Mouse (Mus musculus) heart, adult 2 months (tissue): ENCODE measurements at regions not wholly inside any gene's neighbourhood (a gene's known extent, or its start where the extent isn't known, plus 50 kb on each side); places are given as distances from the start of the nearest gene placed in this dataset.

Experiments
- DNase-seq, 2 experiments: peaks; one replicate each; pipeline ENCODE4 v3.0.0; 2021
- H3K27ac ChIP-seq: fragments of 200-600 bp; 2 replicates; pipeline ENCODE4 v1.8.1; 2022
- H3K27me3 ChIP-seq: fragments of 200-500 bp; 2 replicates; pipeline ENCODE4 v1.6.1; 2012; ENCODE audit warnings: mild to moderate bottlenecking, low read length, inconsistent platforms, mixed read lengths; ENCODE audit not compliant: control insufficient read depth, insufficient read depth
- H3K36me3 ChIP-seq: fragments of 200-500 bp; 2 replicates; pipeline ENCODE4 v1.6.1; 2012; ENCODE audit warnings: low read length, inconsistent platforms; ENCODE audit not compliant: control insufficient read depth, insufficient read depth
- H3K4me1 ChIP-seq: fragments of 200-500 bp; 2 replicates; pipeline ENCODE4 v1.6.1; 2011; ENCODE audit warnings: low read length; ENCODE audit not compliant: control insufficient read depth, insufficient read depth
- H3K4me3 ChIP-seq: fragments of 200-600 bp; 2 replicates; pipeline ENCODE4 v1.8.1; 2022
- H3K79me2 ChIP-seq: fragments of 200-500 bp; replicated peaks from 2 replicates; pipeline ENCODE4 v1.6.1; 2012; ENCODE audit warnings: mild to moderate bottlenecking, inconsistent platforms, low read length, moderate library complexity, mixed read lengths; ENCODE audit not compliant: control insufficient read depth, insufficient read depth
- H3K9ac ChIP-seq: fragments of 200-500 bp; 2 replicates; pipeline ENCODE4 v1.6.1; 2012; ENCODE audit warnings: low read depth, mild to moderate bottlenecking, control low read depth, inconsistent platforms, low read length, mixed read lengths
- CTCF ChIP-seq: fragments of 200-600 bp; IDR thresholded peaks from 2 replicates; pipeline ENCODE4 v1.8.1; 2022; ENCODE audit warnings: antibody characterized with exemption, mild to moderate bottlenecking, moderate library complexity
- EP300 ChIP-seq: fragments of 200-500 bp; IDR thresholded peaks from 2 replicates; pipeline ENCODE4 v1.6.1; 2011; ENCODE audit warnings: low read depth, low read length, control low read depth; ENCODE audit not compliant: insufficient read depth
- POLR2A ChIP-seq: fragments of 200-500 bp; IDR thresholded peaks from 2 replicates; pipeline ENCODE4 v1.6.1; 2011; ENCODE audit warnings: mild to moderate bottlenecking, low read depth, low read length, control low read depth; ENCODE audit not compliant: insufficient read depth
- WGBS: fragments of 180-500 bp; shearing (Covaris S2); methylation state at CpG from one replicate; pipeline ENCODE4 v1.1.7; 2018; 5-methylcytosine and 5-hydroxymethylcytosine counted together
- intact Hi-C: fragments of 180-260 bp; cut with DNase I; formaldehyde crosslinking; loops from one replicate; pipeline ENCODE4 v1.15.1; 2025

DNA sequence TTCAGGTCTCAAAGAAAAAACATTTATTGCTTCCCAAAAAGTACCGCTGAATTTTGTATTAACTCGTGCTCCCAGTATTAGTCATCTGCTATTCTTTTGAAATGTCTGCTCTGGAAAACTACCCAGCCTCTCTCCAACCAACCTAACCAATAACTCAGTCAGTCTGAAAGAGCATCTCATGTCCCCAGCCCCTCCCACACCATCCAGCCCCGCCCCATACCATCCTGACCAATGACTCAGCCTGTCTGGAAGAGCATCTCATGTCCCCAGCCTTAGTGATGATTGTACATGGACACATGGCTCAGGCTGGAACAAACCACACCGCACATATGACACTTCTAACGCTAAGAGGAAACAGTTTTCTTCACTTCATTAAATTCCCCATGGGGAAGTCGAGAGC, 58.1 kb upstream of the Mapk10 start:
- WGBS: 67% methylated on average over 6 of the region's 6 CpGs
- intact Hi-C loops: no loop called here
- Histone ChIP-seq H3K36me3 (no peaks in the 10 kb centered on the region), H3K4me1 (no peaks in the 10 kb centered on the region), H3K27me3 (no peaks in the 10 kb centered on the region), H3K27ac (no peak overlapping the region), H3K9ac (no peak overlapping the region), H3K4me3 (no peak overlapping the region), H3K79me2 (no peaks in the 10 kb centered on the region)
- no peak for DNase-seq
- no peak for TF ChIP-seq CTCF
- no peak for TF ChIP-seq EP300
- no peak for TF ChIP-seq POLR2A

DNA sequence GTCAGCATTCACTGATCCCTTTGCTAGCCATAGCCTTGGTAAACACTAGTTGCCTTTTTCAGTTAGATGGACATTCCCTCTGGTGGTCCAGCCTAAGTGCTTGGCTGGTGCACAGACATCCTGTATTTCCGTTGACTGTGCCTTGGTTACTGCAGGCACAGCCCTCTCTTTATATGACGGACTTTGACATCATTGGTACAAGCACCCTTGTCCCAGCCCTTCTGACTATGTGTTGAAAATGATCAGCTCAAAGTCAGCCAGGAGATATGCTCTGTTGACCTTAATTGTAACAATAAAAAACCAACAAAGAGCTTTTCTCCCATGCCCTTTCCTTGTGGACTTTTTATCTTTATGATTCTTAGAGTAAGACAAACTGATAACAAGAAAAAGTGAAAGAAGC, 53.8 kb upstream of the Mapk10 start:
- Histone ChIP-seq H3K27ac (no peak overlapping the region), H3K4me1 (no peaks in the 10 kb centered on the region), H3K79me2 (no peaks in the 10 kb centered on the region), H3K27me3 (no peaks in the 10 kb centered on the region), H3K9ac (no peak overlapping the region), H3K4me3 (no peak overlapping the region), H3K36me3 (no peaks in the 10 kb centered on the region)
- intact Hi-C loops: no loop called here
- WGBS: 62% methylated on average over 2 of the region's 2 CpGs
- no peak for DNase-seq
- TF ChIP-seq EP300: no peak
- no peak for TF ChIP-seq CTCF
- no peak for TF ChIP-seq POLR2A

DNA sequence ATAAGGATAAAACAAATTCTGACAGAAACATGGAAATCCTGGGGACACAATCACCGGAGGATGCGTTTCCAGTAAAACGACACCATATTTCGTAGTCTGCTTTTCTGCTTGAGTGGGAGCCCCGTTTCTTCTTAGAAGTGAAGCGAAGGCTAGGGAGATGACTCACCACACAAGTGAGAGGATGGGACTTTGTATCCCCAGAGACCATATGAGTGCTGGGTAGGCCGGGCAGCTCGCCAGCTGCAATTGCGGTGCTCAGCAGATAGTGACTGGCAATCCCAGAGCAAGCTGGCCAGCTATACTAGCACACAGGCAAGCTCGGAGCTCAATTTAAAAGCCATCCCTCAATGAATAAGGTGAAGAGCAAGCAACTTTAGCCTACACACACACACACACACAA, 50.3 kb upstream of the Mapk10 start:
- intact Hi-C loops: no loop called here
- no peak overlapping the region for H3K9ac ChIP-seq

More for the DNA sequence above, 50.3 kb upstream of the Mapk10 start:
- no peaks in the 10 kb centered on the region for H3K27me3 ChIP-seq
- DNase-seq: no peak
- TF ChIP-seq EP300: no peak
- H3K4me1 ChIP-seq: no peaks in the 10 kb centered on the region
- H3K79me2 ChIP-seq: no peaks in the 10 kb centered on the region
- whole genome bisulfite sequencing: 74% methylated on average over 10 of the region's 10 CpGs
- no peak overlapping the region for H3K27ac ChIP-seq
- no peak overlapping the region for H3K4me3 ChIP-seq
- no peaks in the 10 kb centered on the region for H3K36me3 ChIP-seq
